Mouse (Mus musculus) adrenal gland, postnatal 10 days (tissue): ENCODE results near the gene Dcaf7. TPM values are rescaled to one million over a fixed set of nuclear protein-coding genes. Genes with fewer than 3 reads are reported as not detected.

ENCODE experiments used
- DNase-seq: peaks from one replicate; pipeline ENCODE4 v3.0.0; 2021; ENCODE audit warnings: mixed read lengths
- total RNA-seq, 2 experiments: library from RNA; stranded (reverse); gene quantifications; 2 replicates each; pipeline ENCODE4 v1.2.3; 2021

Gene Dcaf7
- total RNA-seq, 2 experiments from 2014 or later = 54.3 to 56.1 TPM

GRCm38 (mm10) chr11:106044349-106044748 lies 7.7 kb downstream of the Dcaf7 start:
- DNase-seq = no peak

GRCm38 (mm10) chr11:106045256-106045655 lies 8.6 kb downstream of the Dcaf7 start:
- no peak for DNase-seq

GRCm38 (mm10) chr11:106045780-106046179 lies 9.1 kb downstream of the Dcaf7 start:
- no peak for DNase-seq

- DNase-seq = no peak
These were observed 9.9 kb downstream of the Dcaf7 start for GRCm38 (mm10) chr11:106046584-106046983.

GRCm38 (mm10) chr11:106053921-106054320 lies 17.2 kb downstream of the Dcaf7 start:
- DNase-seq = no peak

- DNase-seq = no peak
These were observed 17.9 kb downstream of the Dcaf7 start for GRCm38 (mm10) chr11:106054600-106054999.

- no peak for DNase-seq
These were observed 18.7 kb downstream of the Dcaf7 start for GRCm38 (mm10) chr11:106055341-106055740.

GRCm38 (mm10) chr11:106056819-106057491 lies 20.3 kb downstream of the Dcaf7 start:
- no peak for DNase-seq

- no peak for DNase-seq
These were observed 21.3 kb downstream of the Dcaf7 start for GRCm38 (mm10) chr11:106058020-106058419.

- no peak for DNase-seq
These were observed 23.9 kb downstream of the Dcaf7 start for GRCm38 (mm10) chr11:106060549-106060948.

GRCm38 (mm10) chr11:106061311-106061710 lies 24.6 kb downstream of the Dcaf7 start:
- DNase-seq = no peak

- no peak for DNase-seq
These were observed 27.1 kb downstream of the Dcaf7 start for GRCm38 (mm10) chr11:106063756-106064155.

GRCm38 (mm10) chr11:106065073-106065922 lies 28.6 kb downstream of the Dcaf7 start:
- DNase-seq = no peak

- peak; percentile 97 for DNase-seq
These were observed 29.4 kb downstream of the Dcaf7 start, which contains the start of gene Taco1 for GRCm38 (mm10) chr11:106065923-106066571. TSS of gene Taco1 (plus strand) at chr11:106066061.

- peak; percentile 56 for DNase-seq
These were observed 29.9 kb downstream of the Dcaf7 start for GRCm38 (mm10) chr11:106066616-106067015.

GRCm38 (mm10) chr11:106073774-106074173 lies 37.1 kb downstream of the Dcaf7 start:
- DNase-seq = no peak

GRCm38 (mm10) chr11:106076321-106076720 lies 39.6 kb downstream of the Dcaf7 start:
- DNase-seq = peak; percentile 86

GRCm38 (mm10) chr11:106083708-106084701 lies 47.3 kb downstream of the Dcaf7 start, which contains the start of gene Map3k3:
TSS of gene Map3k3 (plus strand) at chr11:106084613.
- DNase-seq = peak; percentile 98

- DNase-seq = peak; percentile 87
These were observed 48.4 kb downstream of the Dcaf7 start for GRCm38 (mm10) chr11:106084911-106085561.

- no peak for DNase-seq
These were observed 61.6 kb downstream of the Dcaf7 start for GRCm38 (mm10) chr11:106098223-106098622.

GRCm38 (mm10) chr11:106102866-106103265 lies 66.2 kb downstream of the Dcaf7 start:
- no peak for DNase-seq
